Mouse (Mus musculus) midbrain, embryonic 15.5 days (tissue): ENCODE results near the gene P2rx5. TPM values are rescaled to one million over a fixed set of nuclear protein-coding genes. Genes with fewer than 3 reads are reported as not detected.

Experiments used
- ATAC-seq: fragments of 200-750 bp; cut with Nextera tagmentation; replicated peaks from 2 replicates; pipeline ENCODE4 v1.8.0; 2017; ENCODE audit warnings: moderate TSS enrichment
- H3K27ac ChIP-seq: fragments of 300-500 bp; sonication (generic); 2 replicates; pipeline ENCODE4 v1.5.1; 2015; ENCODE audit warnings: mild to moderate bottlenecking, inconsistent platforms
- H3K27me3 ChIP-seq: fragments of 300-500 bp; sonication (generic); replicated peaks from 2 replicates; pipeline ENCODE4 v1.6.1; 2015; ENCODE audit warnings: inconsistent platforms
- H3K36me3 ChIP-seq: fragments of 300-500 bp; sonication (generic); replicated peaks from 2 replicates; pipeline ENCODE4 v1.6.1; 2015; ENCODE audit warnings: inconsistent platforms
- H3K4me1 ChIP-seq: fragments of 300-500 bp; sonication (generic); 2 replicates; pipeline ENCODE4 v1.6.1; 2015; ENCODE audit warnings: inconsistent platforms
- H3K4me2 ChIP-seq: fragments of 300-500 bp; sonication (generic); 2 replicates; pipeline ENCODE4 v1.6.1; 2015; ENCODE audit warnings: inconsistent platforms, mild to moderate bottlenecking, moderate library complexity
- H3K4me3 ChIP-seq: fragments of 300-500 bp; sonication (generic); 2 replicates; pipeline ENCODE4 v1.5.1; 2015; ENCODE audit warnings: mild to moderate bottlenecking, inconsistent platforms
- H3K9ac ChIP-seq: fragments of 300-500 bp; sonication (generic); 2 replicates; pipeline ENCODE4 v1.6.1; 2015; ENCODE audit warnings: mild to moderate bottlenecking, inconsistent platforms
- H3K9me3 ChIP-seq: fragments of 300-500 bp; sonication (generic); 2 replicates; pipeline ENCODE4 v1.6.1; 2016; ENCODE audit warnings: inconsistent platforms
- WGBS: fragments of 180-500 bp; shearing (Covaris S2); methylation state at CpG from one replicate; pipeline ENCODE4 v1.1.7; 2015; ENCODE audit warnings: mixed read lengths; 5-methylcytosine and 5-hydroxymethylcytosine counted together
- polyA plus RNA-seq: library from polyadenylated mRNA; unstranded; fragments of >200 nt; fragmentation: Nextera tagmentation; extraction: Ambion mirVana; gene quantifications from 2 replicates; pipeline ENCODE4 v1.2.1, GENCODE M21; 2015

Gene P2rx5
- polyA plus RNA-seq, 1 experiment from 2014 or later = 0.40 TPM

GRCm38 (mm10) chr11:73177509-73177875 lies 17.3 kb downstream of the P2rx5 start:
- H3K27ac ChIP-seq = peak overlapping the region; percentile 88
- peak overlapping the region; percentile 84 for H3K9ac ChIP-seq
- no peaks in the 10 kb centered on the region; the same call in 1 of the 2 replicates for H3K36me3 ChIP-seq
- peak overlapping the region; percentile 82 for H3K4me2 ChIP-seq
- H3K9me3 ChIP-seq = no peaks in the 10 kb centered on the region
- no peaks in the 10 kb centered on the region for H3K27me3 ChIP-seq
- H3K4me1 ChIP-seq = peaks cover 38% of the 10 kb centered on the region
- H3K4me3 ChIP-seq = peak overlapping the region; percentile 96
- peak; percentile 59 for ATAC-seq
- WGBS = under 1% methylated on average over 28 of the region's 28 CpGs

DNA sequence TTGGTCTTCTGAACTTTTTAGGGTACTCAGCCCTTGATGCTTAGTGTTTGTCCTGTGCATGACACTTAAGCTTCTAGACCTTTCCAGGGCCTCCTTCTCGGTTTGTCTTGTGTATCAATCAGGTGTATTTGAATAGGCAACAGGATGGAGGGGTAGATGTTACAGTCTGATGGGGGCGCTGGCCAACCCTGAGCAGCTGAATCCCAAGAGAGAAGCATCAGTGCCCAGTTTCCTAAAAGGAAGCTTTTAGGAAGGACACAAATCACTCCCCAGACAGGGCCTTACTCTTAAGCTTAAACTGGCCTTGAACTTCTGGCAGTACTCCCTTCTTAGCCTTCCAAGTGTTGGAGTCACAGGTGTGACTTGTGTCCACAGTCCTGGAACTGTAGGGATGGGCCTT lies 17.7 kb downstream of the P2rx5 start:
- H3K4me3 ChIP-seq = peak overlapping the region; percentile 96
- peak overlapping the region; percentile 84 for H3K9ac ChIP-seq
- H3K27ac ChIP-seq = peak overlapping the region; percentile 88
- no peak for ATAC-seq
- no peaks in the 10 kb centered on the region for H3K27me3 ChIP-seq
- H3K4me1 ChIP-seq = peaks cover 38% of the 10 kb centered on the region
- H3K36me3 ChIP-seq = no peaks in the 10 kb centered on the region; the same call in 1 of the 2 replicates
- WGBS = 5% methylated on average over 2 of the region's 2 CpGs
- no peaks in the 10 kb centered on the region for H3K9me3 ChIP-seq
- H3K4me2 ChIP-seq = peak overlapping the region; percentile 82

GRCm38 (mm10) chr11:73185872-73186615 lies 25.8 kb downstream of the P2rx5 start:
- no peak for ATAC-seq
- H3K36me3 ChIP-seq = peaks cover 18% of the 10 kb centered on the region; the same call in 1 of the 2 replicates
- WGBS = 94% methylated on average over 10 of the region's 10 CpGs
- no peak overlapping the region for H3K4me3 ChIP-seq
- no peaks in the 10 kb centered on the region for H3K27me3 ChIP-seq
- no peaks in the 10 kb centered on the region for H3K4me1 ChIP-seq
- H3K9me3 ChIP-seq = no peaks in the 10 kb centered on the region
- no peak overlapping the region for H3K27ac ChIP-seq
- no peak overlapping the region for H3K9ac ChIP-seq
- H3K4me2 ChIP-seq = no peak overlapping the region

DNA sequence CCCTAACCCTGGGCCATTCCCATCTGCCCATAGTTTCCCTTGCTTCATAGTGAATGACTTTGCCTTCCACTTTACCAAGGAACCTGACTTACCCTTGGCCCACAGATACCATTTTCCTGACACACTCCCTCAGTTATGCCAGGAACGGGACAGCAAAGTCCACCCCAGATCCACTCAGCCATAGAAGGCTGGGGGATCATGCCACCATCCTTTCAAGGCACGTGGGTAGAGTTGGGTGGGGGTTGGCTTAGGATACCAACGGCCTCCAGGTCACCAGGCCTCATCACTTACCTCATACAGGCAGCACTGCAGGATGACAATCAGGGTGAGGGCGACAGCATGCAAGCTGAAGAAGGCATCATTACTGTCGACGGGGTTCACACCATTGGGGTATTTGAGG lies 27.0 kb downstream of the P2rx5 start:
- no peaks in the 10 kb centered on the region for H3K9me3 ChIP-seq
- H3K4me2 ChIP-seq = no peak overlapping the region
- H3K27ac ChIP-seq = no peak overlapping the region
- no peaks in the 10 kb centered on the region for H3K4me1 ChIP-seq
- H3K27me3 ChIP-seq = no peaks in the 10 kb centered on the region
- no peak overlapping the region for H3K9ac ChIP-seq
- peaks cover 21% of the 10 kb centered on the region; the same call in 1 of the 2 replicates for H3K36me3 ChIP-seq
- WGBS = 84% methylated on average over 6 of the region's 6 CpGs
- H3K4me3 ChIP-seq = no peak overlapping the region
- no peak; the same call in 1 of the 2 replicates for ATAC-seq

DNA sequence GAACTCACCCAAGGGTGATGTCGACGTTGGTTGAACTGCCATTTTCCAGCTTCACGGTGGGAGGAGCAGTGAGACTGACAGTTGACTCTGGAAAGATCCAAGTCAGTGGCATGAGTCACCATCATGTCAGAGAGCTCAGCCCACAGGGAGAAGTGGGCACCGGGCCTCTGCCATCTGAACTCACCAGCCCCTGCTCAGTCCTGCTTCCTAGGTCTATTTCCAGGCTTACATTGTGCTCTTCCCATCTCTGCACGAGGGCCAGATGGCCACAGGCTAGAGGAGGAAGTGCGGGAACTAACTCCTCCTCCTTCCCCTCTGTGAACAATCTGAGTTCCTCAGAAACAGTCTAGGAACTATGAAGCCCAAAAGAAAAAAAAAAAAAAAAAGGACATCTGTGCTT lies 32.8 kb downstream of the P2rx5 start:
- Histone ChIP-seq H3K4me2 (no peak overlapping the region), H3K4me3 (no peak overlapping the region), H3K27me3 (no peaks in the 10 kb centered on the region), H3K4me1 (peaks cover 16% of the 10 kb centered on the region), H3K9ac (no peak overlapping the region), H3K36me3 (peaks cover 16% of the 10 kb centered on the region; the same call in 1 of the 2 replicates), H3K9me3 (no peaks in the 10 kb centered on the region), H3K27ac (no peak overlapping the region)
- no peak for ATAC-seq
- 78% methylated on average over 6 of the region's 6 CpGs for WGBS

DNA sequence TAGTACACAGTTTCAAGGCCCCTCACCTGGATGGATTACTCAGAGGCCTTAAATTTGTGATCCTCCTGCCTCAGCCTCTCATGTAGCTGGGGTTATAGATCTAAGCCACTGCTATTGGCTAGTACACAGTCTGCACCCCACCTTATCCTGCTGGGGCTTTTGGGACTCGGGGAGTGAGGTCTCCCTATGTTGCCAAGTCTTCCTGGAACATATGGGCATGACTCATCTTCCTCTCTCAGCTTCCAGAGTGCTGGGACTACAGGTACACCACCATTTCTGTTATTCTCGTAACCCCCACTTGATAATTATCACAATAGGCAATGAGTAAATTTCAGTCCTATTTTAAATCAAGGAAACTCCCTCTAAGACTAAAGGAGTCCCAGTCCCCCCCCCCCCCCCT lies 34.2 kb downstream of the P2rx5 start:
- Histone ChIP-seq H3K9ac (no peak overlapping the region), H3K27me3 (no peaks in the 10 kb centered on the region), H3K9me3 (no peaks in the 10 kb centered on the region), H3K36me3 (peaks cover 16% of the 10 kb centered on the region; the same call in 1 of the 2 replicates), H3K4me3 (no peak overlapping the region), H3K4me1 (peaks cover 22% of the 10 kb centered on the region), H3K27ac (no peak overlapping the region), H3K4me2 (no peak overlapping the region)
- WGBS = 81% methylated on average over 2 of the region's 2 CpGs
- ATAC-seq = no peak

DNA sequence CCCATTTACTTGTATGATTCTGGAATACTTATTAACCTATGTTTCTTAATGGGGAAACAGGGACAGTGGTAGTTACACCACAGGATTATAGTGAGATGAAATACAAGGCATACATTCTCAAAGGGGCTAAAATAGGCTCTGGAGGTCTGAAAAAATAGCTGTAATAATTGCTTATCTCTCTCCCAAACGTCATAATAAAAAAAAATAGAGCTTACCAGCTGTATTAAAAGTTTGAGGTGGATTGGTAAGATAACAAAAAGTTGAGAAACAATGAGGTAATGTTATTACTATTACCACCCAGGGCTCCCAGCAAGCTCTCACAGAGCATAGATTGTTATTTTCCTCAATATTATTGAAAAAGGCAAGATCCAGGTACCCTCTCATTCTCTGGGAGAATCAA lies 38.0 kb downstream of the P2rx5 start:
- 2% methylated on average over 1 of the region's 1 CpGs for WGBS
- H3K36me3 ChIP-seq = 0 out of 2 replicates have a peak, but pooled peaks cover 5% of the 10 kb centered on the region
- peak overlapping the region; percentile 87 for H3K4me2 ChIP-seq
- H3K4me3 ChIP-seq = peak overlapping the region; percentile 85
- H3K27me3 ChIP-seq = no peaks in the 10 kb centered on the region
- H3K27ac ChIP-seq = no peak overlapping the region
- H3K4me1 ChIP-seq = peaks cover 28% of the 10 kb centered on the region
- ATAC-seq = no peak
- peak overlapping the region; percentile 87 for H3K9ac ChIP-seq
- H3K9me3 ChIP-seq = no peaks in the 10 kb centered on the region

DNA sequence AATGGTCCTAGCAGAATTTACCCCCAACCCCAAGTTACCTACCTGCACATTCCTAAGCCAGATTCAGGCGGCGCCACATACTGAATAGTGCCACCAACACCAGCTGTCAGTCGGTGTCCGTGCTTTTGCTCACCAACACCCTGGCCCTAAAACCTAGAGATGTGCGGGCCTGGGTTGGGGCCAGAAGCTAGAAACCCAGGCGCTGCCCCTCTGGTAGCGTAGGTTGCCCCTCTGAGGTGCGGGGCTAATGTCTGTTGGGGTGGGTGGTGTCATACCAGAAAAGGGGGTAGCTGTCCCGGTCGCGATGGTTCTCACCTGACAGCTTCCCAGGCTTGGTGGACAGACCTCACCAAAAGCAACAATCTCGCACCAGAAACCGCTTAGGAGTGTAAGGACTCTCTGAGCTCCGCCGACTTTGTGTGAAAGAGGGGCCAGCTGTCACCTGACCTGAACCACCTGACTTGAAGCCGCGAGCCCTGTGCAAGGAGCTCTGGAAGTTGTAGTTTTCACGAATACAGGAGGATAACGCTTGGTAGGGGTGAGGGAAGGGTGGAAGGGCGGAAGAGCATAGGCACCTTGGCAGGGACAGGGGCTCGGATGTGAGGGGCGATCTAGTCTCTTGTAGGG lies 38.5 kb downstream of the P2rx5 start, which contains the start of gene Ctns:
TSS of gene Ctns (minus strand) at position 440 of the 627 bp plus-strand sequence.
- Histone ChIP-seq H3K9ac (peak within 1 kb of the TSS; percentile 87), H3K4me3 (peak within 1 kb of the TSS; percentile 85), H3K4me2 (peak within 1 kb of the TSS; percentile 87), H3K36me3 (0 out of 2 replicates have a peak, but pooled peaks cover 5% of the 10 kb centered on the region), H3K27ac (peak within 1 kb of the TSS; percentile 85), H3K9me3 (no peaks in the 10 kb centered on the region), H3K4me1 (peaks cover 28% of the 10 kb centered on the region), H3K27me3 (no peaks in the 10 kb centered on the region)
- 1% methylated on average over 22 of the region's 22 CpGs for WGBS
- peak; percentile 97 for ATAC-seq

DNA sequence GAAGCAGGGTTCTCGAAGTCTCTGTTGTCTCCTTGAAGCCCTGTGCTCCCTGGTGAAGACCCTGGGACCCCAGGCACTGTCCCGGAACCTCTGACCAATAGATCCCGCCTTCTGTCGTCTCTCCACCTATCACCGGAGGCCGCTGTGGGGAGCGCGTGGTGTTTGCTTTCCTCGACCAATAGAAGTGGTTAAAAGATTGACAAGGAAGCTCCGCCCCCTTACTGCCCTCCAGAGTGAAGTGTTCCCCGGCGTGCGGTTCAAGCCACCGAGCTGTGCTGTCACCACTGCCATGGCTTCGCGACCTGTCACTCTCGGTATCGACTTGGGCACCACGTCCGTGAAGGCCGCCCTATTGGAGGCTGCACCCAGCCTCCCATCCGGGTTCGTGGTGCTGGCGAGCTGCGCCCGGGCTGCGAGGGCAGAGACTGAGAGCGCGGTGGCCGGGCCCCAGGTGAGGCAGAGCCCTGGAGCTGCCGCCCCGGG lies 39.0 kb downstream of the P2rx5 start, which contains the start of gene Shpk:
TSS of gene Shpk (plus strand) at position 231 of the 483 bp plus-strand sequence.
- Histone ChIP-seq H3K4me2 (peak within 1 kb of the TSS; percentile 87), H3K27ac (peak within 1 kb of the TSS; percentile 85), H3K9me3 (no peaks in the 10 kb centered on the region), H3K36me3 (0 out of 2 replicates have a peak, but pooled peaks cover 5% of the 10 kb centered on the region), H3K4me3 (peak within 1 kb of the TSS; percentile 85), H3K9ac (peak within 1 kb of the TSS; percentile 87), H3K27me3 (no peaks in the 10 kb centered on the region), H3K4me1 (peaks cover 28% of the 10 kb centered on the region)
- ATAC-seq = peak; percentile 98
- WGBS = under 1% methylated on average over 32 of the region's 32 CpGs

DNA sequence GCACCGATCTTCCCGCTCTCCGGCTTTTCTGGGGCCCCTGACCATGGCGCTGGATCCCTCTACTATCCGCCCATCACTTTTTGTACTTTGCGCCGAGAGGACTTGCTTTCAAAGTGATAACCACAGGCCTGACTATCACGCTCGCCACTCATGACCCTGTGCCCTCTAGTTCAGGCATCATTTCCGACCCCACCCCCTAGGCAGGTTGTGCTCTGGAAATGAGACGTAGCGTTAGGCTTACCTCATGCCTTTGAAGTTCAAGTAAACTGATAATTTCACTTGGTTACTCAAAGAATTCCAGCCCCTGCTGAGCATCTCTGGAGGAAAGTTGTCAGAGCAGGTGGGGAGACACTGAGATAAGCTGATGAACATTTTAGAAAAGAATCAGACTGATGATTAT lies 39.7 kb downstream of the P2rx5 start:
- H3K36me3 ChIP-seq = 0 out of 2 replicates have a peak, but pooled peaks cover 5% of the 10 kb centered on the region
- H3K9ac ChIP-seq = peak overlapping the region; percentile 87
- no peak overlapping the region for H3K27ac ChIP-seq
- no peaks in the 10 kb centered on the region for H3K27me3 ChIP-seq
- H3K4me3 ChIP-seq = peak overlapping the region; percentile 85
- 3% methylated on average over 12 of the region's 12 CpGs for WGBS
- H3K4me2 ChIP-seq = peak overlapping the region; percentile 87
- no peaks in the 10 kb centered on the region for H3K9me3 ChIP-seq
- ATAC-seq = 0 out of 2 replicates have a peak, but pooled peaks have one; percentile 1
- peaks cover 28% of the 10 kb centered on the region for H3K4me1 ChIP-seq

DNA sequence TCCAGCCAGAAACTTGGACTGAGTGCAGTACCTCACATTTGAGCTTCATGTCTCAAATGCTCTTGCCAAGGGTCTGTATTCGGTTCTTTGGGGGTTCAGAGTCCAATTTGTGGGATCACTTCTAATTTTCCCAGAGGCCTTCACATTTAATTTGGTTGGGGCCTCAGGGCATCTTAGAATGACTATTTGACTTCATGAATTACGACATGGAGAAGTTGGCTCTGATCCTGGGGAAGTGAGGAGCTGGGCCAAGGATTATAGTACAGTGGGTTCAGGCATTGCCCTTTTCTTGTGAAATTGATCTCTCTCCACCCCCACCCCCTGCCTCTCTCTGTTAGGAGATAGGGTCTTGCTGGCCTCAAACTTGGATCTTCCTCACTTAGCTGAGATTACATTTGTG lies 40.8 kb downstream of the P2rx5 start:
- Histone ChIP-seq H3K36me3 (no peaks in the 10 kb centered on the region), H3K4me2 (no peak overlapping the region), H3K27ac (no peak overlapping the region), H3K4me1 (peaks cover 28% of the 10 kb centered on the region), H3K9me3 (no peaks in the 10 kb centered on the region), H3K27me3 (no peaks in the 10 kb centered on the region), H3K4me3 (no peak overlapping the region), H3K9ac (no peak overlapping the region)
- WGBS = 68% methylated on average over 2 of the region's 2 CpGs
- ATAC-seq = no peak

GRCm38 (mm10) chr11:73201597-73201996 lies 41.4 kb downstream of the P2rx5 start:
- no peaks in the 10 kb centered on the region for H3K27me3 ChIP-seq
- H3K27ac ChIP-seq = no peak overlapping the region
- H3K4me1 ChIP-seq = peaks cover 27% of the 10 kb centered on the region
- 33% methylated on average over 4 of the region's 4 CpGs for WGBS
- no peaks in the 10 kb centered on the region for H3K36me3 ChIP-seq
- no peaks in the 10 kb centered on the region for H3K9me3 ChIP-seq
- no peak overlapping the region for H3K4me3 ChIP-seq
- no peak overlapping the region for H3K9ac ChIP-seq
- H3K4me2 ChIP-seq = no peak overlapping the region
- no peak for ATAC-seq
